Mouse (Mus musculus) thymus, adult 2 months (tissue): ENCODE measurements around the gene Sema3d.

Experiments
- CTCF ChIP-seq: fragments of 200-500 bp; IDR thresholded peaks from 2 replicates; pipeline ENCODE4 v1.5.1; 2012; ENCODE audit warnings: mild to moderate bottlenecking, control low read depth, low read length, moderate library complexity, borderline replicate concordance; ENCODE audit not compliant: control insufficient read depth, poor library complexity, insufficient read depth; ENCODE audit errors: extremely low read depth
- POLR2A ChIP-seq: fragments of 200-500 bp; IDR thresholded peaks from 2 replicates; pipeline ENCODE4 v1.6.1; 2012; ENCODE audit warnings: mild to moderate bottlenecking, low read length, control low read depth, moderate library complexity; ENCODE audit not compliant: control insufficient read depth, poor library complexity, insufficient read depth; ENCODE audit errors: extremely low read depth

- TF ChIP-seq CTCF (no peak), POLR2A (no peak)
Measured at GRCm38 (mm10) chr5:12412595-12412994, 29.4 kb downstream of the Sema3d start.
